In genomic region chr3:138050772-138051171, GRCm38 (mm10) we compare ENCODE assay signal across 34 mouse cellular contexts. TPM values are rescaled to one million over a fixed set of nuclear protein-coding genes. Genes with fewer than 3 reads are reported as not detected.
DNase-seq lines count a peak whose midpoint lies in the region; ATAC-seq and TF ChIP-seq lines count a peak whose summit lies in the region.
"Had no signal": no experiment of that assay in that cellular context is flagged by ENCODE, and none has a peak within 500 bp of the region (broad histone marks: within the 10 kb centered on the region; RNA-seq: fewer than 3 reads in every experiment).

No protein-coding gene starts in this region.

- DNase-seq in gastrocnemius, adult 2 months: no peak
- no peak for DNase-seq in gastrocnemius, adult 18-20 months (ENCODE audit: low spot score)
- DNase-seq in kidney, postnatal 36 days: no peak
- DNase-seq in midbrain, embryonic 11.5 days (ENCODE audit: low spot score, missing footprints): peak; percentile 26
- DNase-seq in midbrain, embryonic 10.5 days (ENCODE audit: low spot score): no peak
- DNase-seq in NIH3T3 (ENCODE audit: low read depth): peak; percentile 69
- no peak for DNase-seq in ovary, postnatal 10 days (ENCODE audit: low spot score)
- DNase-seq: adrenal gland, adult 8-10 months; adrenal gland, postnatal 25 days; cerebellum, adult 11-12 months; cerebellum, adult 8-10 months; cerebellum, postnatal 10 days; cerebellum, postnatal 36 days; forebrain, postnatal 0 days; gastrocnemius, postnatal 10 days; gastrocnemius, postnatal 36 days; heart, adult 2 months; heart, postnatal 10 days; heart, postnatal 36 days had no signal

- H3K36me3 ChIP-seq in kidney, embryonic 15.5 days: no peaks in the 10 kb centered on the region
- H3K36me3 ChIP-seq in midbrain, embryonic 11.5 days (ENCODE audit: control insufficient read depth, insufficient read depth, low read length): no peaks in the 10 kb centered on the region
- no peaks in the 10 kb centered on the region for H3K36me3 ChIP-seq in midbrain, embryonic 10.5 days
- H3K36me3 ChIP-seq: embryonic facial prominence, embryonic 12.5 days; embryonic facial prominence, embryonic 15.5 days; heart, embryonic 12.5 days; heart, embryonic 15.5 days; hindbrain, embryonic 10.5 days; hindbrain, embryonic 13.5 days had no signal

- TF ChIP-seq CTCF in gastrocnemius, adult 2 months (IDR thresholded peaks at IDR 0.05): no peak

- 17% methylated on average over 11 of the region's 11 CpGs for WGBS in kidney, embryonic 15.5 days
- 89% methylated on average over 11 of the region's 11 CpGs for WGBS in midbrain, embryonic 11.5 days
- 94% methylated on average over 11 of the region's 11 CpGs for WGBS in midbrain, embryonic 10.5 days

- peak overlapping the region; percentile 73; the same call in 1 of the 2 replicates for H3K27ac ChIP-seq in gastrocnemius, adult 2 months
- H3K27ac ChIP-seq in kidney, embryonic 15.5 days: no peak overlapping the region
- H3K27ac ChIP-seq in midbrain, embryonic 11.5 days (ENCODE audit: low read depth, low read length): no peak overlapping the region
- no peak overlapping the region for H3K27ac ChIP-seq in midbrain, embryonic 10.5 days (replicated peaks)
- H3K27ac ChIP-seq: embryonic facial prominence, embryonic 12.5 days; embryonic facial prominence, embryonic 15.5 days; heart, adult 2 months; heart, embryonic 15.5 days; hindbrain, embryonic 10.5 days; hindbrain, embryonic 13.5 days; hindbrain, postnatal 0 days had no signal

- peak; percentile 77 for ATAC-seq in kidney, embryonic 15.5 days (replicated peaks; ENCODE audit: low FRiP score)
- no peak for ATAC-seq in midbrain, embryonic 11.5 days (ENCODE audit: low FRiP score)
- ATAC-seq: activated CD4-positive, CD25-positive, alpha-beta regulatory T cell, adult 4 months; CD4-positive, CD25-positive, alpha-beta regulatory T cell, adult 4 months; forebrain, embryonic 14.5 days; forebrain, postnatal 0 days; hindbrain, postnatal 0 days; inflammation-experienced regulatory T-cells, adult 6 months had no signal

- H3K4me1 ChIP-seq in kidney, embryonic 15.5 days: peaks cover 18% of the 10 kb centered on the region
- H3K4me1 ChIP-seq in midbrain, embryonic 11.5 days (ENCODE audit: control insufficient read depth, insufficient read depth, low read length): no peaks in the 10 kb centered on the region
- H3K4me1 ChIP-seq in midbrain, embryonic 10.5 days: peaks cover 4% of the 10 kb centered on the region; the same call in 1 of the 2 replicates
- H3K4me1 ChIP-seq: hindbrain, embryonic 13.5 days had no signal

- no peak overlapping the region for H3K4me2 ChIP-seq in kidney, embryonic 15.5 days
- H3K4me2 ChIP-seq in midbrain, embryonic 11.5 days: no peak overlapping the region
- H3K4me2 ChIP-seq: embryonic facial prominence, embryonic 12.5 days; embryonic facial prominence, embryonic 15.5 days; heart, embryonic 12.5 days; heart, embryonic 15.5 days; hindbrain, embryonic 13.5 days had no signal

- H3K27me3 ChIP-seq in kidney, embryonic 15.5 days: no peaks in the 10 kb centered on the region
- H3K27me3 ChIP-seq in midbrain, embryonic 11.5 days (ENCODE audit: control insufficient read depth, insufficient read depth, low read length): no peaks in the 10 kb centered on the region
- no peaks in the 10 kb centered on the region for H3K27me3 ChIP-seq in midbrain, embryonic 10.5 days (ENCODE audit: low read depth, poor library complexity, severe bottlenecking)
- H3K27me3 ChIP-seq: embryonic facial prominence, embryonic 12.5 days; embryonic facial prominence, embryonic 15.5 days; heart, embryonic 12.5 days; heart, embryonic 15.5 days; hindbrain, embryonic 13.5 days had no signal

- H3K4me3 ChIP-seq in gastrocnemius, adult 2 months: no peak overlapping the region
- H3K4me3 ChIP-seq in kidney, embryonic 15.5 days (replicated peaks): no peak overlapping the region
- H3K4me3 ChIP-seq in midbrain, embryonic 11.5 days (ENCODE audit: low read depth, low read length): no peak overlapping the region
- H3K4me3 ChIP-seq in midbrain, embryonic 10.5 days: no peak overlapping the region
- H3K4me3 ChIP-seq: embryonic facial prominence, embryonic 12.5 days; embryonic facial prominence, embryonic 15.5 days; heart, adult 2 months; heart, embryonic 12.5 days; heart, embryonic 15.5 days; hindbrain, embryonic 10.5 days; hindbrain, embryonic 13.5 days had no signal

- no peaks in the 10 kb centered on the region for H3K9me3 ChIP-seq in kidney, embryonic 15.5 days (replicated peaks)
- no peaks in the 10 kb centered on the region for H3K9me3 ChIP-seq in midbrain, embryonic 11.5 days (ENCODE audit: control insufficient read depth, low read length)
- no peaks in the 10 kb centered on the region for H3K9me3 ChIP-seq in midbrain, embryonic 10.5 days (replicated peaks)
- H3K9me3 ChIP-seq: embryonic facial prominence, embryonic 12.5 days; embryonic facial prominence, embryonic 15.5 days; heart, embryonic 12.5 days; heart, embryonic 15.5 days; hindbrain, embryonic 10.5 days; hindbrain, embryonic 13.5 days had no signal

- H3K9ac ChIP-seq in kidney, embryonic 15.5 days: no peak overlapping the region
- H3K9ac ChIP-seq in midbrain, embryonic 11.5 days (ENCODE audit: low read length): no peak overlapping the region
- H3K9ac ChIP-seq: embryonic facial prominence, embryonic 12.5 days; embryonic facial prominence, embryonic 15.5 days; forebrain, postnatal 0 days; heart, embryonic 12.5 days; heart, embryonic 15.5 days; hindbrain, embryonic 13.5 days had no signal

- intact Hi-C loops in gastrocnemius, adult 2 months (cut with DNase I): loop anchor here (10.0 kb wide), 1 partner anchor 526 kb away; no protein-coding TSS in a partner anchor

RNA-seq across cellular contexts. Expression of gene 1110002E22Rik, which starts 14.1 kb away (rescaled TPM):
- total RNA-seq in gastrocnemius, adult 2 months (2021): 100 to 1,000 TPM; 120 to 128 TPM
- 100 to 1,000 TPM in 1 of 2 experiments, 10 to 100 TPM in 1; 98.9 to 131 TPM for total RNA-seq in gastrocnemius, adult 18-20 months (2021)
- 0.74 and 0.78 TPM in 2 replicates for polyA plus RNA-seq in kidney, embryonic 15.5 days (2015; fragmentation: Nextera tagmentation; extraction: Ambion mirVana)
- polyA plus RNA-seq in midbrain, embryonic 11.5 days (2014; fragmentation: Nextera tagmentation; extraction: Ambion mirVana): 0.01 and 0.08 TPM in 2 replicates
- 0.01 TPM in 1 of 2 replicates, not detected in the other for polyA plus RNA-seq in midbrain, embryonic 10.5 days (2016; fragmentation: Nextera tagmentation; extraction: Ambion mirVana)
- total RNA-seq: granulocyte monocyte progenitor cell, adult 5-6 weeks had no signal
- polyA plus RNA-seq: activated CD4-positive, CD25-positive, alpha-beta regulatory T cell, adult 4 months; CD4-positive, CD25-positive, alpha-beta regulatory T cell, adult 4 months; forebrain, embryonic 11.5 days; inflammation-experienced regulatory T-cells, adult 6 months had no signal

RNA-seq across cellular contexts. Expression of gene Gm5105, which starts 16.4 kb away (rescaled TPM):
- 1 to 10 TPM; 1.3 to 1.8 TPM for total RNA-seq in gastrocnemius, adult 2 months (2021)
- total RNA-seq in gastrocnemius, adult 18-20 months (2021): 1 to 10 TPM; 1.3 TPM
- polyA plus RNA-seq in kidney, embryonic 15.5 days (2015; fragmentation: Nextera tagmentation; extraction: Ambion mirVana): 0.36 TPM in 1 of 2 replicates, not detected in the other
- not detected in 2 replicates for polyA plus RNA-seq in midbrain, embryonic 11.5 days (2014; fragmentation: Nextera tagmentation; extraction: Ambion mirVana)
- polyA plus RNA-seq in midbrain, embryonic 10.5 days (2016; fragmentation: Nextera tagmentation; extraction: Ambion mirVana): not detected in 2 replicates
- total RNA-seq: adrenal gland, postnatal 25 days; granulocyte monocyte progenitor cell, adult 5-6 weeks; hindbrain, postnatal 0 days; MEL had no signal
- polyA plus RNA-seq: activated CD4-positive, CD25-positive, alpha-beta regulatory T cell, adult 4 months; CD4-positive, CD25-positive, alpha-beta regulatory T cell, adult 4 months; embryonic facial prominence, embryonic 12.5 days; forebrain, embryonic 11.5 days; forebrain, embryonic 14.5 days; hindbrain, embryonic 10.5 days; inflammation-experienced regulatory T-cells, adult 6 months had no signal

Comparison
In these comparisons a context has a peak if more than half of its experiments do, and no peak if none do; other contexts are left out.
1. DNase-seq: peak in midbrain, embryonic 11.5 days (single experiment) and NIH3T3 (single experiment); none in gastrocnemius, adult 2 months (single experiment), gastrocnemius, adult 18-20 months (single experiment), kidney, postnatal 36 days (0 of 2), midbrain, embryonic 10.5 days (single experiment) and ovary, postnatal 10 days (single experiment).